Mouse (Mus musculus): ENCODE measurements around the gene Itk.

DNA sequence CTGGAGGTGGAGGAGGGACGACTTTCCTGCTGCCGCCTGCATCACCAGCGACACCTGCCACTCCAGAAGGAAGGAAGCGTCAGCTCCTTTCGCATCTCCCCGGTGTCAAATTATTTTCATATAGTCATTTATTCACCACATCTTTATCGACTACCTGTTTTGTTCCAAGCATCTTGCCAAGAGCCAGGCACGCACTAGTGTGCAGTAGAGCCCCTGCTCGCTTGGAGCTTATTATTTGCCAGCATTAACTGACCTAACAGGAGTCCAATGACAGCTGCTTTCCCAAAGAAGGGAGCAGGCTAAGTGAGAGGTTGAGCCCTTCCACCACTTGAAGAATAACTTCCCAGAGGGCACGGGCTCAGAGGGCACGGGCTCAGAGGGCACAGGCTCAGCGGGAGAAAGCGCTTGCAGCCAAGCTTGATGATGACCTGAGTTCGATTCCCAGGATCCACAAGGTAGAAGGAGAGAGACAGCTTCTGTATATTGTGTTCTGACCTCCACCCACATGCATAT is 76.7 kb downstream of the Itk start, which contains the start of gene Cyfip2:
- TF ChIP-seq CTCF (IDR thresholded peaks at IDR 0.05; ENCODE audit: low read depth): no peak
- TF ChIP-seq EP300 (optimal IDR thresholded peaks at IDR 0.05): no peak

Data from stomach, postnatal 0 days (tissue).